Mouse (Mus musculus) hindbrain, embryonic 11.5 days (tissue): ENCODE results near the gene Dmpk. TPM values are rescaled to one million over a fixed set of nuclear protein-coding genes. Genes with fewer than 3 reads are reported as not detected.

Source experiments
- ATAC-seq: fragments of 200-750 bp; cut with Nextera tagmentation; 2 replicates; pipeline ENCODE4 v1.8.0; 2017; ENCODE audit warnings: mild to moderate bottlenecking, moderate TSS enrichment, moderate library complexity; ENCODE audit not compliant: low FRiP score
- DNase-seq: peaks from one replicate; pipeline ENCODE4 v3.0.0-alpha.2; 2015; ENCODE audit warnings: low spot score
- H3K27ac ChIP-seq: fragments of 300-500 bp; sonication (generic); 2 replicates; pipeline ENCODE4 v1.5.1; 2014; ENCODE audit warnings: mild to moderate bottlenecking, low read depth, low read length
- H3K27me3 ChIP-seq: fragments of 300-500 bp; sonication (generic); 2 replicates; pipeline ENCODE4 v1.6.1; 2014; ENCODE audit warnings: mild to moderate bottlenecking, low read length, moderate library complexity, mixed read lengths; ENCODE audit not compliant: control insufficient read depth, insufficient read depth
- H3K36me3 ChIP-seq: fragments of 300-500 bp; sonication (generic); 2 replicates; pipeline ENCODE4 v1.6.1; 2014; ENCODE audit warnings: mild to moderate bottlenecking, low read length, moderate library complexity, mixed read lengths; ENCODE audit not compliant: control insufficient read depth, insufficient read depth
- H3K4me1 ChIP-seq: fragments of 300-500 bp; sonication (generic); replicated peaks from 2 replicates; pipeline ENCODE4 v1.6.1; 2014; ENCODE audit warnings: low read length, mixed read lengths; ENCODE audit not compliant: control insufficient read depth, insufficient read depth
- H3K4me2 ChIP-seq: fragments of 300-500 bp; sonication (generic); replicated peaks from 2 replicates; pipeline ENCODE4 v1.6.1; 2014; ENCODE audit warnings: mild to moderate bottlenecking, low read depth, low read length
- H3K4me3 ChIP-seq: fragments of 300-500 bp; sonication (generic); 2 replicates; pipeline ENCODE4 v1.5.1; 2014; ENCODE audit warnings: low read depth, low read length
- H3K9ac ChIP-seq: fragments of 300-500 bp; sonication (generic); 2 replicates; pipeline ENCODE4 v1.6.1; 2014; ENCODE audit warnings: low read depth, low read length
- H3K9me3 ChIP-seq: fragments of 300-500 bp; sonication (generic); 2 replicates; pipeline ENCODE4 v1.6.1; 2016; ENCODE audit warnings: low read length; ENCODE audit not compliant: control insufficient read depth
- whole genome bisulfite sequencing: fragments of 180-500 bp; shearing (Covaris S2); extraction: QIAGEN DNeasy Blood & Tissue Kit; methylation state at CpG from one replicate; pipeline ENCODE4 v1.1.7; 2014; 5-methylcytosine and 5-hydroxymethylcytosine counted together
- polyA plus RNA-seq: library from polyadenylated mRNA; unstranded; fragments of >200 nt; fragmentation: Nextera tagmentation; extraction: Ambion mirVana; gene quantifications from 2 replicates; pipeline ENCODE4 v1.2.1, GENCODE M21; 2014

Gene Dmpk
- polyA plus RNA-seq, 1 experiment from 2014 or later: 12.2 TPM

GRCm38 (mm10) chr7:19080451-19080950 lies 3.1 kb upstream of the Dmpk start:
- H3K4me1 ChIP-seq: peaks cover 8% of the 10 kb centered on the region
- DNase-seq (no peak), ATAC-seq (no peak)
- WGBS: 90% methylated on average over 19 of the region's 19 CpGs
- H3K36me3 ChIP-seq: peaks cover 16% of the 10 kb centered on the region
- H3K9me3 ChIP-seq: no peaks in the 10 kb centered on the region
- no peak overlapping the region for H3K4me2 ChIP-seq
- no peak overlapping the region for H3K4me3 ChIP-seq
- H3K9ac ChIP-seq: no peak overlapping the region
- H3K27me3 ChIP-seq: no peaks in the 10 kb centered on the region
- no peak overlapping the region for H3K27ac ChIP-seq

DNA sequence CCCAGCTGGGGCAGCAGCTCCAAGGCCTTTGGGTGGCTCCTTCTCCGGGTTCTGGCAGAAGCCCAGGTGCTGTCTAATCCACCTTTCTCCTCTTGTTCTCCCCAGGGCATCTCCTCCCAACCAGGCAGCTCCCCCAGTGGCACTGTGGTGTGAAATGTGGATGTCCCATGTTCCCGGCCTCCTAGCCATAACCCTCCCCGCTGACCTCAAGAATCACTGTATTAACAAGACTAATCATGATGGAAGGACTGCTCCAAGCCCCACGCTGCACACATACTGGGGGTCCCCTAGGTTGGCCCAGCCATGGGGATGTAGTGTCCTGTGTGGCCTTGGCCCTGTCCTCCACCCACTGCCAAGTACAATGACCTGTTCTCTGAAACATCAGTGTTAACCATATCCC lies 1.5 kb upstream of the Dmpk start:
- no peak overlapping the region for H3K4me3 ChIP-seq
- ATAC-seq: no peak
- no peak overlapping the region for H3K9ac ChIP-seq
- H3K27me3 ChIP-seq: no peaks in the 10 kb centered on the region
- H3K4me2 ChIP-seq: no peak overlapping the region
- WGBS: 86% methylated on average over 4 of the region's 4 CpGs
- H3K9me3 ChIP-seq: no peaks in the 10 kb centered on the region
- no peak overlapping the region for H3K27ac ChIP-seq
- H3K4me1 ChIP-seq: peaks cover 5% of the 10 kb centered on the region
- no peak for DNase-seq
- peaks cover 16% of the 10 kb centered on the region for H3K36me3 ChIP-seq

DNA sequence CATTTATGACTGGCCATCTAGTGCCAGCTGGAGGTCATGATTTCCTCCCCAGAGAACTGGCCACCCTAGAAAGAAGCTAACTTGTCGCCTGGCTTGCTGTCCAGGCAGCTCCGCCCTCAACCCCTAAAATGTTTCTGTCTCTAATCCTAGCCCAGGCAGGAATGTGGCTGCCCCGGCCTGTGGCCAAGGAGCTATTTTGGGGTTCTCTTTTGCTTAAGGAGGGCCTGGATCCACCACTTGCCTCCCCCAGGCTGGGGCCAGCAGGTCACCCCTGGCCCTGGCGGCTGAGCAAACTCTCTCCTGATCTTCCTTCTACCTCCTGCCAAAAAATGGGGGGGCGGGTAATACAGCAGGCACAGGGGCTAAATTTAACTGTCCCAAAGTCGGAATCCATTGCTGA lies 553 bp upstream of the Dmpk start:
- no peaks in the 10 kb centered on the region; the same call in 1 of the 2 replicates for H3K4me1 ChIP-seq
- peaks cover 15% of the 10 kb centered on the region for H3K36me3 ChIP-seq
- H3K27me3 ChIP-seq: no peaks in the 10 kb centered on the region
- no peaks in the 10 kb centered on the region for H3K9me3 ChIP-seq
- no peak overlapping the region for H3K4me3 ChIP-seq
- no peak for DNase-seq
- H3K9ac ChIP-seq: no peak overlapping the region
- no peak for ATAC-seq
- no peak overlapping the region for H3K4me2 ChIP-seq
- no peak overlapping the region for H3K27ac ChIP-seq
- WGBS: 63% methylated on average over 6 of the region's 6 CpGs

GRCm38 (mm10) chr7:19084277-19084771 lies 675 bp downstream of the Dmpk start:
- Histone ChIP-seq H3K27ac (no peak overlapping the region), H3K36me3 (peaks cover 8% of the 10 kb centered on the region), H3K9ac (no peak overlapping the region), H3K4me3 (no peak overlapping the region), H3K27me3 (no peaks in the 10 kb centered on the region), H3K9me3 (no peaks in the 10 kb centered on the region), H3K4me2 (no peak overlapping the region), H3K4me1 (no peaks in the 10 kb centered on the region)
- WGBS: 63% methylated on average over 6 of the region's 6 CpGs
- no peak for ATAC-seq
- no peak for DNase-seq

- 24% methylated on average over 9 of the region's 9 CpGs for WGBS
- H3K4me3 ChIP-seq: no peak overlapping the region
- ATAC-seq: no peak
- H3K36me3 ChIP-seq: peaks cover 4% of the 10 kb centered on the region
- H3K27me3 ChIP-seq: no peaks in the 10 kb centered on the region
- no peaks in the 10 kb centered on the region for H3K4me1 ChIP-seq
- DNase-seq: no peak
- no peak overlapping the region for H3K27ac ChIP-seq
- no peak overlapping the region for H3K9ac ChIP-seq
- no peaks in the 10 kb centered on the region for H3K9me3 ChIP-seq
- no peak overlapping the region for H3K4me2 ChIP-seq
These were observed 1.3 kb downstream of the Dmpk start for GRCm38 (mm10) chr7:19084921-19085473.

- Histone ChIP-seq H3K4me3 (no peak overlapping the region), H3K9ac (no peak overlapping the region), H3K9me3 (no peaks in the 10 kb centered on the region), H3K27ac (no peak overlapping the region), H3K27me3 (0 out of 2 replicates have a peak, but pooled peaks cover under 1% of the 10 kb centered on the region), H3K4me1 (no peaks in the 10 kb centered on the region), H3K4me2 (peak overlapping the region; percentile 1; the same call in 1 of the 2 replicates), H3K36me3 (peaks cover under 1% of the 10 kb centered on the region; the same call in 1 of the 2 replicates)
- DNase-seq (no peak), ATAC-seq (no peak)
- 17% methylated on average over 6 of the region's 6 CpGs for WGBS
These were observed 1.8 kb downstream of the Dmpk start for GRCm38 (mm10) chr7:19085495-19085894.

DNA sequence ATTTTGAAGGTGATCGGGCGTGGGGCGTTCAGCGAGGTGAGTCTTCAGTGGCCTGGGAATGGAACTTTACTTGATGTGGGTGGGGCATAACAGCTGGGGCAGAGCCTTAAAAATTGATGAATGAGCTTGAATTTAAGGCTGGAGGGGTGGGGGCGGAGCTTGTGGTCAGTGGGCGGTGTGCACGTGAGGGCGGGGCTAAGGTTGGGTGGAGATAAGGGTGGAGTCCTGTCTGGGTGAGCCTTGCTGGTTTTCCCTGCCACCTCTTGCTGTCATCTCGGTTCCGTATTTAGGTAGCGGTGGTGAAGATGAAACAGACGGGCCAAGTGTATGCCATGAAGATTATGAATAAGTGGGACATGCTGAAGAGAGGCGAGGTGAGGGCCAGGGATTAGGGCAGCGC lies 2.4 kb downstream of the Dmpk start:
- no peaks in the 10 kb centered on the region for H3K4me1 ChIP-seq
- no peak overlapping the region for H3K4me3 ChIP-seq
- ATAC-seq (no peak; the same call in 1 of the 2 replicates), DNase-seq (peak; percentile 54)
- peaks cover 6% of the 10 kb centered on the region; the same call in 1 of the 2 replicates for H3K27me3 ChIP-seq
- H3K9ac ChIP-seq: no peak overlapping the region
- H3K9me3 ChIP-seq: no peaks in the 10 kb centered on the region
- WGBS: 13% methylated on average over 14 of the region's 14 CpGs
- H3K4me2 ChIP-seq: peak overlapping the region; percentile 1; the same call in 1 of the 2 replicates
- no peaks in the 10 kb centered on the region; the same call in 1 of the 2 replicates for H3K36me3 ChIP-seq
- no peak overlapping the region for H3K27ac ChIP-seq

DNA sequence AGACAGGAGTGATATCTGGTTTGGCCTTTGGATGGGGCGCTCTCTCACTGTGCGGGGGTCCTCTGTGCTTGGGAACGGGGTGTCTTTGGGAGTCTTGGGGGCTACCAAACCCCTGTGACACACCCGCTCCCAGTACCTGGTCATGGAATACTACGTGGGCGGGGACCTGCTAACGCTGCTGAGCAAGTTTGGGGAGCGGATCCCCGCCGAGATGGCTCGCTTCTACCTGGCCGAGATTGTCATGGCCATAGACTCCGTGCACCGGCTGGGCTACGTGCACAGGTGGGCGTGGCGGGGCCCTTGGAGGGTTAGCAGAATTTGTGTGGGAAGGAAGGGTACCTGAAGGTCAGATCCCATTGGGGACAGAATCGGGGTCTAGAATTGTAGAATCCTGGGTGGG lies 3.1 kb downstream of the Dmpk start:
- 59% methylated on average over 18 of the region's 18 CpGs for WGBS

DNA sequence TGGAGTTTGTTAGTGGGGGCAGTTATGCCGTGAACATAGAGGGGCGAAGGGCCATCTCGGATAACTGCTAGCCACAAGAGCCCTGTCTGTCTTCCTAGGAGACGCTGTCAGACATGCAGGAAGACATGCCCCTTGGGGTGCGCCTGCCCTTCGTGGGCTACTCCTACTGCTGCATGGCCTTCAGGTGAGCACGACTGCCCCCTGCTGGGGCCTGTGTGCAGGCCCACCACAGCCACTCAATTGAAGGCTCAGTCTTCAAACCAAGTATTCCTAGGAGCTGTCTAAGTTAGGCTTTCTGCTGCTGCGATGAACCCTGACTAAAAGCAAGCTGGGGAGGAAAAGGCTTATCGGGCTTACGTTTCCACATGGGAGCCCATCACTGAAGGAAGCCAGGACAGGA lies 5.2 kb downstream of the Dmpk start:
- no peak for ATAC-seq
- peak; percentile 85 for DNase-seq
- Histone ChIP-seq H3K27me3 (peaks cover 7% of the 10 kb centered on the region; the same call in 1 of the 2 replicates), H3K4me1 (peaks cover 9% of the 10 kb centered on the region; the same call in 1 of the 2 replicates), H3K36me3 (no peaks in the 10 kb centered on the region), H3K9ac (no peak overlapping the region), H3K4me2 (no peak overlapping the region), H3K27ac (no peak overlapping the region), H3K9me3 (no peaks in the 10 kb centered on the region), H3K4me3 (no peak overlapping the region)
- 49% methylated on average over 10 of the region's 10 CpGs for WGBS

More for the DNA sequence above, 3.1 kb downstream of the Dmpk start:
- H3K36me3 ChIP-seq: no peaks in the 10 kb centered on the region; the same call in 1 of the 2 replicates
- H3K4me3 ChIP-seq: no peak overlapping the region
- H3K27ac ChIP-seq: no peak overlapping the region
- ATAC-seq (no peak), DNase-seq (no peak)
- no peak overlapping the region for H3K4me2 ChIP-seq
- no peak overlapping the region for H3K9ac ChIP-seq
- H3K9me3 ChIP-seq: no peaks in the 10 kb centered on the region
- H3K4me1 ChIP-seq: peaks cover under 1% of the 10 kb centered on the region; the same call in 1 of the 2 replicates
- H3K27me3 ChIP-seq: peaks cover 7% of the 10 kb centered on the region; the same call in 1 of the 2 replicates
